Comparison of ENCODE assay signal across 7 mouse cellular contexts in the genomic region with DNA sequence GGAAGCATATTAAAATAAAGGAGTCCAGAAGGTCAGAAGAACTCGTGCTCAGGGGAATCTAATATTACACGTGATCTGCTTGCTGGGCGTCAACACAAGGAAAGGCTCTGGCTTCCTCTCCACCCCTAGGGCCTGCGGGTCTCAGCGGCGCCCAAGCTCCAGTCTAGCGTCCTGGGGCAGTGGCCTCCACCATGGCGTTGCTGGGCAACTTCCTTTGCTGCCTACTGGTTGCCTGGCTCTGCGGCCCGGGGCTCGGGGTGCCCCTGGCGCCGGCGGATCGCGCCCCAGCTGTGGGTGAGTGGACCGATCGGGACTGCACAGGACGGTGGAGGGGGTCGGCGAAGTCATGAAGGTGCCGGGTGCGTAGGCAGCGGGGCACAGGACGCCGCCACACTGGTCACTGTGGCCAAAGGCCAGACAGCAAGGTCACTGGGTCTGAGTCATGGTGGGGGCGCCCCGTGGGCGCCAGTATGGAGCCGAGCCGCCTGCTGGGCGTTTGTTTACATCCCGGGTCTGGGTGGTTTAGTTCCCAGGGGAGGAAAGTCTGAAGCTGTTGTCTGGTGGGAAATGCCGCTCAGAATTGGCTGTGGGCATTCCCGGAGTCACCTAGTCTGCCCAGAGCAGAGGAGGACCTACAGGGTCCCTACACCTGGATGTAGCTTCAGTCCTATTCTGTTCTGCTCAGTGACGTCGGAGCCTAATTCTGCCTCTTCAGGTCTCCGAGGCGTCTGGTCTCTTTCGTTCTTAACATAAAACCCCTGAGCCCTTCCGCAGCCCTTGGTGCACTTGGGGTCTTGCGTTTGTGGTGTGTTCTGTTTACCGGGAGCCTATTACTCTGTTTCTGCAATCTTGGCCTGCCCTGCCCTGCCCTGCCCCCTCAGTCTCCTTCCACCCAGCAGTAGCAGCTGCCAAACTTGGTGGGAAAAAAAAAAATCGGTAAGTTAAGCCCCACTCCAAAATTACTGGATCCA. TPM values are rescaled to one million over a fixed set of nuclear protein-coding genes. Genes with fewer than 3 reads are reported as not detected.
DNase-seq lines count a peak whose midpoint lies in the region; ATAC-seq and TF ChIP-seq lines count a peak whose summit lies in the region.

No protein-coding gene starts in this region.

- no peak for TF ChIP-seq POLR2A in limb, embryonic 14.5 days (IDR thresholded peaks at IDR 0.05; ENCODE audit: borderline replicate concordance, extremely low read depth, insufficient read depth, insufficient read length)
- TF ChIP-seq POLR2A in spleen, adult 2 months (IDR thresholded peaks at IDR 0.05; ENCODE audit: low read depth, low read length): peak; percentile 11; the same call in 1 of the 2 replicates

- ATAC-seq in granulocyte monocyte progenitor cell, adult 5-6 weeks (replicated peaks; ENCODE audit: poor library complexity, severe bottlenecking): peak; percentile 43
- peak; percentile 90 for ATAC-seq in intestine, embryonic 15.5 days
- peak; percentile 53 for ATAC-seq in limb, embryonic 14.5 days (ENCODE audit: low FRiP score, low read depth)
- ATAC-seq in midbrain, embryonic 13.5 days: peak; percentile 91

- no peaks in the 10 kb centered on the region for H3K36me3 ChIP-seq in intestine, embryonic 15.5 days
- H3K36me3 ChIP-seq in limb, embryonic 14.5 days (ENCODE audit: control insufficient read depth, insufficient read depth, low read length): no peaks in the 10 kb centered on the region
- peaks cover 11% of the 10 kb centered on the region for H3K36me3 ChIP-seq in midbrain, embryonic 13.5 days
- no peaks in the 10 kb centered on the region for H3K36me3 ChIP-seq in spleen, adult 2 months (ENCODE audit: control insufficient read depth, insufficient read depth, low read length)

- peak overlapping the region; percentile 71 for H3K27ac ChIP-seq in intestine, embryonic 15.5 days
- no peak overlapping the region for H3K27ac ChIP-seq in limb, embryonic 14.5 days (replicated peaks; ENCODE audit: low read depth, low read length)
- H3K27ac ChIP-seq in midbrain, embryonic 13.5 days: peak overlapping the region; percentile 51
- H3K27ac ChIP-seq in spleen, adult 2 months (ENCODE audit: insufficient read depth, low read length): peak overlapping the region; percentile 92

- H3K4me2 ChIP-seq in intestine, embryonic 15.5 days (replicated peaks): peak overlapping the region; percentile 97
- H3K4me2 ChIP-seq in limb, embryonic 14.5 days (replicated peaks; ENCODE audit: low read depth, low read length, severe bottlenecking): peak overlapping the region; percentile 97
- H3K4me2 ChIP-seq in midbrain, embryonic 13.5 days (replicated peaks): peak overlapping the region; percentile 96

- H3K9ac ChIP-seq in intestine, embryonic 15.5 days: peak overlapping the region; percentile 76
- H3K9ac ChIP-seq in limb, embryonic 14.5 days (ENCODE audit: low read depth, low read length, severe bottlenecking): peak overlapping the region; percentile 70
- peak overlapping the region; percentile 78 for H3K9ac ChIP-seq in midbrain, embryonic 13.5 days (replicated peaks)

- peaks cover 8% of the 10 kb centered on the region; the same call in 1 of the 2 replicates for H3K4me1 ChIP-seq in intestine, embryonic 15.5 days (replicated peaks)
- no peaks in the 10 kb centered on the region for H3K4me1 ChIP-seq in limb, embryonic 14.5 days (ENCODE audit: control insufficient read depth, insufficient read depth, low read length)
- peaks cover 20% of the 10 kb centered on the region for H3K4me1 ChIP-seq in midbrain, embryonic 13.5 days (replicated peaks)
- H3K4me1 ChIP-seq in spleen, adult 2 months (ENCODE audit: control insufficient read depth, insufficient read depth, insufficient read length): peaks cover 9% of the 10 kb centered on the region

- peak; percentile 75 for DNase-seq in adrenal gland, postnatal 25 days
- peak; percentile 56 for DNase-seq in embryo, embryonic 11 days
- peak; percentile 20 for DNase-seq in limb, embryonic 14.5 days (ENCODE audit: low spot score)
- peak in 1 of 2 experiments; percentile 31 for DNase-seq in spleen, adult 2 months (ENCODE audit: low read depth in 1 of 2, low spot score in 2 of 2)

- H3K9me3 ChIP-seq in intestine, embryonic 15.5 days: no peaks in the 10 kb centered on the region
- H3K9me3 ChIP-seq in limb, embryonic 14.5 days (ENCODE audit: control insufficient read depth, low read length): 0 out of 2 replicates have a peak, but pooled peaks cover 4% of the 10 kb centered on the region
- H3K9me3 ChIP-seq in midbrain, embryonic 13.5 days: peaks cover 6% of the 10 kb centered on the region; the same call in 1 of the 2 replicates

- H3K4me3 ChIP-seq in intestine, embryonic 15.5 days (replicated peaks): peak overlapping the region; percentile 62
- H3K4me3 ChIP-seq in limb, embryonic 14.5 days (replicated peaks; ENCODE audit: low read length): peak overlapping the region; percentile 56
- H3K4me3 ChIP-seq in midbrain, embryonic 13.5 days (replicated peaks): peak overlapping the region; percentile 58
- peak overlapping the region; percentile 81 for H3K4me3 ChIP-seq in spleen, adult 2 months (ENCODE audit: extremely low read depth, insufficient read depth, insufficient read length)

- no peak for TF ChIP-seq CTCF in spleen, adult 2 months (IDR thresholded peaks at IDR 0.05; ENCODE audit: extremely low read depth, insufficient read depth, insufficient read length, insufficient replicate concordance)

- H3K27me3 ChIP-seq in intestine, embryonic 15.5 days (replicated peaks): no peaks in the 10 kb centered on the region
- H3K27me3 ChIP-seq in limb, embryonic 14.5 days (ENCODE audit: control insufficient read depth, insufficient read depth, low read length): no peaks in the 10 kb centered on the region
- 0 out of 2 replicates have a peak, but pooled peaks cover 2% of the 10 kb centered on the region for H3K27me3 ChIP-seq in midbrain, embryonic 13.5 days
- no peaks in the 10 kb centered on the region for H3K27me3 ChIP-seq in spleen, adult 2 months (ENCODE audit: control insufficient read depth, insufficient read depth, low read length)

- 1% methylated on average over 44 of the region's 44 CpGs for WGBS in intestine, embryonic 15.5 days
- 2% methylated on average over 44 of the region's 44 CpGs for WGBS in limb, embryonic 14.5 days
- WGBS in midbrain, embryonic 13.5 days: 1% methylated on average over 44 of the region's 44 CpGs
- WGBS in spleen, adult 2 months: under 1% methylated on average over 44 of the region's 44 CpGs

RNA-seq across cellular contexts. Expression of gene Smpdl3a, which starts 0.6 kb away (rescaled TPM):
- total RNA-seq in adrenal gland, postnatal 25 days (2021): 36.0 and 38.7 TPM in 2 replicates
- total RNA-seq in granulocyte monocyte progenitor cell, adult 5-6 weeks (2014; fragmentation: Nextera tagmentation): 60.5 and 89.3 TPM in 2 replicates
- total RNA-seq in granulocyte monocyte progenitor cell, adult 5-6 weeks (2017): 52.6 and 58.6 TPM in 2 replicates
- polyA plus RNA-seq in intestine, embryonic 15.5 days (2015; fragmentation: Nextera tagmentation; extraction: Ambion mirVana): 54.1 and 57.4 TPM in 2 replicates
- polyA plus RNA-seq in limb, embryonic 14.5 days (2012; rRNA removed): 14.1 and 14.3 TPM in 2 replicates
- 13.7 and 16.5 TPM in 2 replicates for polyA plus RNA-seq in limb, embryonic 14.5 days (2014; fragmentation: Nextera tagmentation; extraction: Ambion mirVana)
- 9.6 and 14.1 TPM in 2 replicates for polyA plus RNA-seq in midbrain, embryonic 13.5 days (2015; fragmentation: Nextera tagmentation; extraction: Ambion mirVana)
- 89.4 and 103 TPM in 2 replicates for polyA plus RNA-seq in spleen, adult 2 months (2012; rRNA removed)

RNA-seq across cellular contexts. Expression of gene Fabp7, which starts 10.1 kb away (rescaled TPM):
- 0.97 TPM in 1 of 2 replicates, not detected in the other for total RNA-seq in adrenal gland, postnatal 25 days (2021)
- 1.8 TPM in 1 of 2 replicates, not detected in the other for total RNA-seq in granulocyte monocyte progenitor cell, adult 5-6 weeks (2014; fragmentation: Nextera tagmentation)
- 1.7 TPM in 1 of 2 replicates, not detected in the other for total RNA-seq in granulocyte monocyte progenitor cell, adult 5-6 weeks (2017)
- polyA plus RNA-seq in intestine, embryonic 15.5 days (2015; fragmentation: Nextera tagmentation; extraction: Ambion mirVana): 44.7 and 54.5 TPM in 2 replicates
- polyA plus RNA-seq in limb, embryonic 14.5 days (2012; rRNA removed): 4.6 and 10.1 TPM in 2 replicates
- 8.7 and 10.2 TPM in 2 replicates for polyA plus RNA-seq in limb, embryonic 14.5 days (2014; fragmentation: Nextera tagmentation; extraction: Ambion mirVana)
- 1,295 and 1,380 TPM in 2 replicates for polyA plus RNA-seq in midbrain, embryonic 13.5 days (2015; fragmentation: Nextera tagmentation; extraction: Ambion mirVana)
- polyA plus RNA-seq in spleen, adult 2 months (2012; rRNA removed): 0.30 and 0.31 TPM in 2 replicates

Comparison
In these comparisons a context has a peak if more than half of its experiments do, and no peak if none do; other contexts are left out.
1. RNA of gene Fabp7, which starts 10.1 kb away (polyA plus RNA-seq): 1,295 to 1,380 TPM in midbrain, embryonic 13.5 days; 44.7 to 54.5 TPM in intestine, embryonic 15.5 days, 4.6 to 10.2 TPM in limb, embryonic 14.5 days and 0.30 to 0.31 TPM in spleen, adult 2 months; every median in the first group is over 10 times any median in the second.
2. Peak in every context shown above with its lines, with median percentiles within 50 percentile points of each other: ATAC-seq, H3K4me2 ChIP-seq, H3K4me3 ChIP-seq and H3K9ac ChIP-seq.